Mouse (Mus musculus): ENCODE results near the gene Gemin4.

- no peak for TF ChIP-seq CTCF (IDR thresholded peaks at IDR 0.05; ENCODE audit: control insufficient read depth, insufficient read depth, insufficient read length)
- TF ChIP-seq CEBPB (IDR thresholded peaks at IDR 0.05; ENCODE audit: low read depth) = no peak
- TF ChIP-seq MYOD1 (IDR thresholded peaks at IDR 0.05; ENCODE audit: control insufficient read depth, insufficient read length, low read depth) = no peak
- TF ChIP-seq MAX (IDR thresholded peaks at IDR 0.05) = no peak
- no peak for TF ChIP-seq USF1 (IDR thresholded peaks at IDR 0.05; ENCODE audit: low read depth)
- TF ChIP-seq MYOG (IDR thresholded peaks at IDR 0.05; ENCODE audit: control insufficient read depth, extremely low read depth, insufficient read length) = no peak
These were observed 38.7 kb upstream of the Gemin4 start for GRCm38 (mm10) chr11:76256129-76256528.

Measured in C2C12 (cell line).